Mouse (Mus musculus): ENCODE data around the gene Frmd6. TPM values are rescaled to one million over a fixed set of nuclear protein-coding genes. Genes with fewer than 3 reads are reported as not detected.

Frmd6 gene
- polyA plus RNA-seq, 1 experiment from 2014 or later, result 60.1 TPM

DNA sequence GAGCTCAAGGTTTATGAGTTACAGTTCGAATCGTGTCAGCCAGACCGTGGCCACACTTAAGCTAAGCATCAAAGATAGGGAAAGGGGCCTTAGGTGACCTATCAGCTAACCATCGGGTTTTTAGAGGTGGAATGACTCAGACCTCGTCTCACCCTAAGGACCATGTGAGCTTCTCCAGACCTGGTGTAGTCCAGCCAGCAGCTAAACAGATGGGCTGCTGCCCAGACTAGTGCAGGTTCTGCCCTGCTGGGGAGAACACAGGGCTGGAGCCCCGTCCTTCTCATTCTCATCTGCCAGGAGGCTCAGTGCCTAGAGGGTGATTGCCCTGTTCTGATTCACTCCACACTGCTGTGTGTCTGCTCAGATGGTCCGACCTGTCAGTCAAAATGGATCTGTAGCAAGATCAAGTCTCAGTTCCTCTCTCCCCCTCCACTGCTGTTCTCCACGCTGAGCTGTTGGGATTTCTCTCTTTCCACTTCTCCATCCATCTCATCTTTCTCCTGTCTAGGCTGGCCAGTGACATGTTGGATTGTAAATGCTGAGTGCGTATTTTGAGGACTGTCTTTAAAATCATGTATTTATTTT lies 5.8 kb downstream of the Frmd6 start:
- Histone ChIP-seq H3K4me2 (replicated peaks) (no peak overlapping the region), H3K4me1 (peaks cover 51% of the 10 kb centered on the region), H3K9ac (no peak overlapping the region), H3K36me3 (no peaks in the 10 kb centered on the region), H3K4me3 (replicated peaks) (no peak overlapping the region), H3K27me3 (no peaks in the 10 kb centered on the region), H3K27ac (replicated peaks) (no peak overlapping the region), H3K9me3 (replicated peaks) (no peaks in the 10 kb centered on the region)
- 48% methylated on average over 9 of the region's 9 CpGs for WGBS
- ATAC-seq (ENCODE audit: insufficient number of reproducible peaks, low FRiP score, low TSS enrichment, low read depth), result no peak

DNA sequence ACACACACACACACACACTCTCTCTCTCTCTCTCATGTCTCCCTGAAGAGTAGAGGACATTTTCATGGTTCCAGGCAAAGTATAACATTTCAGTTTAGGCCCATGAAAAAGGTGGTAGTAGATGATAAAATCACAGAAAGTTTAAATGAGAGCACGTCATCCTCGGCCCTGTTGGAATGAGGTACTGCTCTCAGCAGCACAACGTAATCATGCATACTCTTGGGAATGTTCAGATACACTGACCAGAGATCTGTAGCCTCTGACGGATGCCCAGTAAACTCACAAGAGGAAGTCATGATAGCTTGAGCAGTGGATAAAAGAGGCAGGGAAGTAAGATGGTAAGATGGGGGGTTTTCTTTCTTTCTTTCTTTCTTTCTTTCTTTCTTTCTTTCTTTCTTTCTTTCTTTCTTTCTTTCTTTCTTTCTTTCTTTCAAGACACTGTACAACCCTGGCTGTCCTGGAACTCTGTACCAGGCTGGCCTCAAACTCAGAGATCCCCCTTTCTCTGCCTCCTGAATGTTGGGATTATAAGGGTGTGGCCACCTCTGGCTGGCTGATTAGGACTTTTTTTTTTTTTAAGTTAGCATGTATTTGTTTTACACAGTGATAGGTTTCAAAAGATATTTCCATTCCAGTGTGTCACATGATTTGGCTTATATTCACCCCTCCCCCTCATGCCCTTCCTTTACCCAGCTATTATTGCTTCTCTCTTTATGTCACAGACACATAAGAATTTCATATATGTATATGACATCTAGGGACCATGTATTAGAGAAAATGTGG lies 7.1 kb downstream of the Frmd6 start:
- no peaks in the 10 kb centered on the region for H3K36me3 ChIP-seq
- H3K4me3 ChIP-seq (replicated peaks), result no peak overlapping the region
- ATAC-seq (ENCODE audit: insufficient number of reproducible peaks, low FRiP score, low TSS enrichment, low read depth), result no peak

DNA sequence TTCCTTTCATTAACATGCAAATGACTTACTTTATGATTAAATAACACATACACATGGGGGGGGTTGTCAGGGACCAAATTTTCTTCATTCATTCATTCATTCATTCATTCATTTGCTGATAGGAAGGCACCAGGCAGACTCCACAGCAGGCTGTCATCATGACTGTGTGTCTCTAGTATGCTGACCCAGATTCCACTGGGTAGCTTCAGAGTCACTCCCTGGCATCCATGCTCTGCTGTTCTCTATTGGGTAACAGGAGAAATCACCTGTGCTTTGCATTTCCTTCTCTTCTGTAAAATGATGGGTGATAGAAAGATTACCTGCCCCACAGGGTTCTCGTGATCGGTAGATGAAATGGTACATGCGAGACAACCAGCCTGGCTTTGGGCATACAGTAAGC lies 7.7 kb downstream of the Frmd6 start:
- no peaks in the 10 kb centered on the region for H3K36me3 ChIP-seq
- no peak for ATAC-seq (ENCODE audit: insufficient number of reproducible peaks, low FRiP score, low TSS enrichment, low read depth)
- H3K27ac ChIP-seq (replicated peaks), result no peak overlapping the region
- no peaks in the 10 kb centered on the region for H3K9me3 ChIP-seq (replicated peaks)
- no peak overlapping the region for H3K4me3 ChIP-seq (replicated peaks)
- WGBS, result 91% methylated on average over 3 of the region's 3 CpGs
- H3K4me2 ChIP-seq (replicated peaks), result no peak overlapping the region
- no peaks in the 10 kb centered on the region for H3K27me3 ChIP-seq
- no peak overlapping the region for H3K9ac ChIP-seq
- H3K4me1 ChIP-seq, result peaks cover 51% of the 10 kb centered on the region

More for the DNA sequence above, 7.1 kb downstream of the Frmd6 start:
- 51% methylated on average over 4 of the region's 4 CpGs for WGBS
- Histone ChIP-seq H3K4me2 (replicated peaks) (no peak overlapping the region), H3K9ac (no peak overlapping the region), H3K9me3 (replicated peaks) (no peaks in the 10 kb centered on the region), H3K27me3 (no peaks in the 10 kb centered on the region), H3K4me1 (peaks cover 48% of the 10 kb centered on the region), H3K27ac (replicated peaks) (no peak overlapping the region)

DNA sequence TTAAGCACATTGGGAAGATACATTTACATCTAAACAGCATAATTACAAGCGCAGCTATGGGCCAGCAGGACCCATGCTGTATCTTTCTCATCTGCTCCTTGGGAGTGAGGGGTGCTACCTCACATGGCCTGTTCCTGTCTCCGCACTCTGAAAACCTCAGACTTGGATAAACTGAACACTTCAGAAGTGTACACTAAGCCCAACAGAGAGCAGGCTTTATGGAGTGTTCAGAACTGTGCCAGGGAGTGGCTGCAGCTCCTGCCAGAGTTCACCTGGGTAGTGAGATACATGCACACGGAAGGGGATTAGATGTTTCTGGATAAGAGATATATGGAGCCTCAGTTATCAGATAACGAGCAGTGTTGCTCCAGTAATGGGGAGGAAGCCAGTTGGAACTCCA lies 8.7 kb downstream of the Frmd6 start:
- Histone ChIP-seq H3K9ac (no peak overlapping the region), H3K4me1 (peaks cover 44% of the 10 kb centered on the region), H3K27me3 (no peaks in the 10 kb centered on the region), H3K9me3 (replicated peaks) (no peaks in the 10 kb centered on the region), H3K36me3 (no peaks in the 10 kb centered on the region), H3K27ac (replicated peaks) (no peak overlapping the region), H3K4me2 (replicated peaks) (no peak overlapping the region), H3K4me3 (replicated peaks) (no peak overlapping the region)
- WGBS, result 80% methylated on average over 4 of the region's 4 CpGs
- no peak for ATAC-seq (ENCODE audit: insufficient number of reproducible peaks, low FRiP score, low TSS enrichment, low read depth)

DNA sequence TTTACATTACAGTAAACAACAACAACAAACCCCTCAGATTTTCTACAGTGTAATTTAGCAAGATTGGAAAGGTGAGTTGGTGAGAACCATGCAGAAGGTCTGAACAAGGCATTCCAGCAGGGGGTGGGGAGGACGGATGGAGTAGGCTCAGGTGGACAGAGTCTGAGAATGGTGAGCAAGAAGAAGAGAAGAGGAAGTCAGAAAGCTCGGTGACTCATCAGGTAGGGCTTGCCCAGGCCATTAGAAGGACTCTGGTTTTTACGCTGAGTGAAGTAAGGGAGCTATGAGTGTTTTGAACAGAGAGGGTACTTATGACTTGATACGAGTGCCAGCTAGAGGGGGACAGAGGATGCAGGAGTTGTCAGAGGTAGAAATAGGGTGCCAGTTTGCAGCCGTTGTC lies 9.7 kb downstream of the Frmd6 start:
- ATAC-seq (ENCODE audit: insufficient number of reproducible peaks, low FRiP score, low TSS enrichment, low read depth), result no peak
- WGBS, result 62% methylated on average over 5 of the region's 5 CpGs
- H3K27ac ChIP-seq (replicated peaks), result no peak overlapping the region

DNA sequence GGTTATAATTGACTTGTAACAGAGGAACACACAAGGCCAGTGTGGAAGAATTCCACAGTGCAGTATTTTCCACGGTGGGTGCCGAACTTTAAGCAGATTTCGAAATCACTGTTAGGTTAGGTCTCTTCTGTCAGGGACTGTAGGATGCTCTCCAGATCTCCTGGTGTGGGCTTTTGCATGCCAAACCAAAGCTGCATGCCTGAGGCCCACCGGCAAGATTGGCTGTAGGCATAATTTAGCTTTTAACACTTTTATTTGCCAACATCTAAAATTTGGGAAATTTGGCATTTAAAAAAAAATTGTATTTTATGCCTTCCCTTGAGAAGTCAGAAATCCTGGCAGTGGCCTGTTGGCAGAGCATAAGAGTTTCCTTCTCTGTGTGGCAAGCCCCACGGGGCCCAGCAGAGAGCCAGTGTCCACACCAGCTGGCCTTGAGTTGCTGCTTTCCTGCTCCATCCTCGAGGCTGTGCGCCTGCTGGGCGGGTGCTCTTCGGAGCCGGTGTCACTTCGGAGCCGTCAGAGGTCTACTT lies 12.5 kb downstream of the Frmd6 start:
- Histone ChIP-seq H3K9me3 (replicated peaks) (no peaks in the 10 kb centered on the region), H3K27ac (replicated peaks) (0 out of 2 replicates have a peak overlapping the region, but pooled peaks have one; percentile 12), H3K4me2 (replicated peaks) (no peak overlapping the region), H3K27me3 (no peaks in the 10 kb centered on the region), H3K9ac (no peak overlapping the region), H3K4me3 (replicated peaks) (no peak overlapping the region), H3K4me1 (peaks cover 21% of the 10 kb centered on the region), H3K36me3 (no peaks in the 10 kb centered on the region)
- WGBS, result 61% methylated on average over 12 of the region's 12 CpGs
- ATAC-seq (ENCODE audit: insufficient number of reproducible peaks, low FRiP score, low TSS enrichment, low read depth), result no peak

More for the DNA sequence above, 9.7 kb downstream of the Frmd6 start:
- no peak overlapping the region for H3K9ac ChIP-seq
- H3K4me1 ChIP-seq, result peaks cover 39% of the 10 kb centered on the region
- no peak overlapping the region for H3K4me2 ChIP-seq (replicated peaks)
- no peaks in the 10 kb centered on the region for H3K36me3 ChIP-seq
- H3K9me3 ChIP-seq (replicated peaks), result no peaks in the 10 kb centered on the region
- no peak overlapping the region for H3K4me3 ChIP-seq (replicated peaks)
- H3K27me3 ChIP-seq, result no peaks in the 10 kb centered on the region

DNA sequence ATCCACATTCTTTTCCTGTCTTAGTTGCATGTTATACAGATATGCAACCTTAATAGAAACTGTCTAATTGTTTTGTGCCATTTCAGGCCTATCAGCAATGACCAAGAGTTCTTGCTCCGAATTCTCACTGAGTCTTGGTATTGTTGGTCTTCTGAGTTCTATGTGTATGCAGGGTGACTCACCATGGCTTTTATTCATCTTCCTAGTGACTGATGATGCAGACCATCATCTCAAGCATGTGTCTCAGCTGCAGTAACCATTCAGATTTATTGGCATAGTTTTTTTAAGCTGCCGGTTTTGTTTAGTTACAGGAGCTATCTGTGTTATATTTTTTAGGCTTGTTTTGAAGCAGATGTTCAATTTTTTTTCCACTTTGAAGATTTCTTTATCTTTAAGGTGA lies 20.1 kb downstream of the Frmd6 start:
- Histone ChIP-seq H3K4me2 (replicated peaks) (no peak overlapping the region), H3K9me3 (replicated peaks) (no peaks in the 10 kb centered on the region), H3K36me3 (no peaks in the 10 kb centered on the region), H3K9ac (no peak overlapping the region), H3K27ac (replicated peaks) (no peak overlapping the region), H3K4me1 (peaks cover 23% of the 10 kb centered on the region), H3K27me3 (no peaks in the 10 kb centered on the region), H3K4me3 (replicated peaks) (no peak overlapping the region)
- ATAC-seq (ENCODE audit: insufficient number of reproducible peaks, low FRiP score, low TSS enrichment, low read depth), result no peak
- 84% methylated on average over 2 of the region's 2 CpGs for WGBS

DNA sequence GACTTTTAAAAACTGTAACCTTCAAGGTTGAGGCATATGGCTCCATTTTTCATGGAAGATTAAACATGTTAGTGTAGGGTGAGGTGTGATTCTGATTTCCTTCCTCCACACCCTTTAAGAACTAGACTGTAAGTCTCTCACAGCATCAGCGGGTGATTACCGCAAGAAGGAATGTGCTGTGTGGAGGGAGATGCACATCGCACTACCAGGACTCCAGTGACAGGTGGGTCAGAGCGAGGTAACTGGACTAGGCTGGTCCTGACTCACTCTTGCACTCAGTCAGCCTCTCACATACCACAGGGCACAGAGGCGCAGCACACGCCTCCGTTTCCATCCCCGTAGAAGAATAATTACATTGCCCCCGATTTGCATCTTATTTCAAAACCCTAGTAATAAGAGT lies 23.7 kb downstream of the Frmd6 start:
- Histone ChIP-seq H3K27me3 (no peaks in the 10 kb centered on the region), H3K36me3 (no peaks in the 10 kb centered on the region), H3K9ac (no peak overlapping the region), H3K9me3 (replicated peaks) (no peaks in the 10 kb centered on the region), H3K4me3 (replicated peaks) (no peak overlapping the region), H3K27ac (replicated peaks) (no peak overlapping the region), H3K4me1 (peaks cover 40% of the 10 kb centered on the region), H3K4me2 (replicated peaks) (no peak overlapping the region)
- 61% methylated on average over 9 of the region's 9 CpGs for WGBS
- no peak for ATAC-seq (ENCODE audit: insufficient number of reproducible peaks, low FRiP score, low TSS enrichment, low read depth)

DNA sequence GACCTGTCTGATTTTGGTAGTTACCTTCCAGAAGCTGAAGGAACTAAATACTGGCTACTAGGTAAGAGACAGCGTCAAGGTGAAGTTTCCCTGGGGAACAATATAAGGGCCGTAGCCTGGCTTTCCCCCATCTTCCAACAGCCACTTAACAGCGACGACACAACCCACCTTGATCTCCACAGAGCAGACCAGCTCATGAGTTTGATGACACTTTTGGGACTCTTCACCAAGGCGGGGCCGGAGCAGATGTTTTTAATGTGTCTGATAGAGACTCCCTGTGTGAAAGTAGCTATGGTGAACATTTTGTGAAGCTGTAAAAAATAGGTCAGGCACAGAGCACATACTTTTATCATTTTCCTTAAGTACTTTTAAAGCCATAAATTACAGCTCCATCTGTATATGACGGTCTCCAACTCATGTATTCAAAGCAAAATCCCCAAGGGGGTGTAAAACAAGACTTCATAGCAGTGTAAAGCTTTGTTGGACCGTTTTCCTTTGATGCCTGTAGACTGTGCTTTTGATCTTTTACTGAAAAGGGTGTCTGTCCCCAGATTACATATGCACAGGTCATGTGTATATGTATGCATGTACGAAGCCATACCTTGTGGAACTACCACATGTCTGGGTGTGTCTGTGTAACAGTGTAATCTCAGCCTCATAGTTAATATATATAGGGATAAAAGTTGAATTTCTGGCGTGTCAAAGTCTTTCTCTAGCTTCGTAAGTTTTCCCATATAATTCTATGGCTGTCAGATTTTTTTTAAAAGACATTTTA lies 24.4 kb downstream of the Frmd6 start:
- Histone ChIP-seq H3K4me1 (peaks cover 43% of the 10 kb centered on the region), H3K9me3 (replicated peaks) (no peaks in the 10 kb centered on the region), H3K36me3 (no peaks in the 10 kb centered on the region), H3K9ac (no peak overlapping the region), H3K27me3 (no peaks in the 10 kb centered on the region), H3K27ac (replicated peaks) (peak overlapping the region; percentile 7; the same call in 1 of the 2 replicates), H3K4me2 (replicated peaks) (no peak overlapping the region; the same call in 1 of the 2 replicates), H3K4me3 (replicated peaks) (no peak overlapping the region)
- 41% methylated on average over 11 of the region's 11 CpGs for WGBS
- no peak for ATAC-seq (ENCODE audit: insufficient number of reproducible peaks, low FRiP score, low TSS enrichment, low read depth)

DNA sequence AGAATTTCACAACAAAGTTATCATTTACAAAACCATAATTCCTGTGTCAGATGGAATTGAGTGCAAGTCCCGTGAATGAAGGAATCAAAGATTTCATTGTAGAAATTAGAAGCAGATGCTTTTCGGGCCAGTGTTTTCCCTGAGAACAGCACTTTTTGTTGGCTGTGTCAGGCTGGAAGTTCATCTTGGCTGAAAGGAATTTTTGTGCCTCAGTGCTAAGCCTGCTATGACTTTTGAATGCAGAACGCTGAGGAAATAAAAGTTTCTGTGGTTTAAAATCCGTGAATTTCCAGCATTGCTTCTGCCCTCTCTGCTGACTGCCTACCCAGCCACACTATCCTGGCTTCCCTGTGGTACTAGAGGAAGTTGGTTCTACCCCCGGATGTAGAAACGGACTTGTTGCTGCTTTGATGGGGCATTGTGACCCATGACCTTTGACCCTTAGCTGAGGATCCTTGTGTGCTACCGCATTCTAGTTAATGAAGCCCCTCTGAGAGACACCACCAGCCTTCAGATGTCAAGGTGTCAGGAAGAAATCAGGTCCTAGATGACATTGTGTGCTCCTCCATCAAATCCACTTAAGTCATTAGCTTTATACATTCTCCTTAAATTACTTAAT lies 26.1 kb downstream of the Frmd6 start:
- no peaks in the 10 kb centered on the region for H3K9me3 ChIP-seq (replicated peaks)
- H3K4me3 ChIP-seq (replicated peaks), result no peak overlapping the region
- peak overlapping the region; percentile 83 for H3K27ac ChIP-seq (replicated peaks)
- ATAC-seq (ENCODE audit: insufficient number of reproducible peaks, low FRiP score, low TSS enrichment, low read depth), result 0 out of 2 replicates have a peak, but pooled peaks have one; percentile 24
- H3K27me3 ChIP-seq, result no peaks in the 10 kb centered on the region
- H3K4me1 ChIP-seq, result peaks cover 43% of the 10 kb centered on the region
- H3K36me3 ChIP-seq, result no peaks in the 10 kb centered on the region
- H3K9ac ChIP-seq, result no peak overlapping the region
- H3K4me2 ChIP-seq (replicated peaks), result no peak overlapping the region
- WGBS, result 25% methylated on average over 7 of the region's 7 CpGs

DNA sequence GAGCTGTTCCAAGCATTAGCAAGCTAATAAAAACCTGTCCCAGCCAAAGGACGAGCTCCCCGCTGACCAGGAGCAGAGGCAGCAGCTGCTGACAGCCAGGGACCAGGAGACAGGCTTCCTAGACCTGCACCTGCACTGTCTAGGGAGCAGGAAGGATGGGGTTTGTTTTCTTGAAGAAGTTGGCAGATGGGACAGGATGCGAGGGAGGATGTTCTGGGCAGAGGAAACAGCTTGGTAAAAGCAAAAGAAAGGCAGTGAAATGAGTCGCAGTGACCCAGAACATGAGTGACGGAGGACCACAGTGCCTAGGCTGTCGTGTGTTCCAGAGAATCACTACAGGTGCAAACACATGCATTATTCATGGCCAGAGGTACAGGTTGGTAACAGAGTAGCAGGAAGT lies 27.7 kb downstream of the Frmd6 start:
- WGBS, result 63% methylated on average over 6 of the region's 6 CpGs
- H3K4me2 ChIP-seq (replicated peaks), result no peak overlapping the region
- H3K36me3 ChIP-seq, result no peaks in the 10 kb centered on the region
- no peak overlapping the region for H3K4me3 ChIP-seq (replicated peaks)
- H3K9me3 ChIP-seq (replicated peaks), result no peaks in the 10 kb centered on the region
- H3K27me3 ChIP-seq, result no peaks in the 10 kb centered on the region
- no peak for ATAC-seq (ENCODE audit: insufficient number of reproducible peaks, low FRiP score, low TSS enrichment, low read depth)
- peaks cover 43% of the 10 kb centered on the region for H3K4me1 ChIP-seq
- H3K9ac ChIP-seq, result no peak overlapping the region
- H3K27ac ChIP-seq (replicated peaks), result no peak overlapping the region
